Mouse (Mus musculus): ENCODE data around the gene Htr5b. TPM values are rescaled to one million over a fixed set of nuclear protein-coding genes. Genes with fewer than 3 reads are reported as not detected.

The Htr5b gene
- not detected for total RNA-seq (2022)

DNA sequence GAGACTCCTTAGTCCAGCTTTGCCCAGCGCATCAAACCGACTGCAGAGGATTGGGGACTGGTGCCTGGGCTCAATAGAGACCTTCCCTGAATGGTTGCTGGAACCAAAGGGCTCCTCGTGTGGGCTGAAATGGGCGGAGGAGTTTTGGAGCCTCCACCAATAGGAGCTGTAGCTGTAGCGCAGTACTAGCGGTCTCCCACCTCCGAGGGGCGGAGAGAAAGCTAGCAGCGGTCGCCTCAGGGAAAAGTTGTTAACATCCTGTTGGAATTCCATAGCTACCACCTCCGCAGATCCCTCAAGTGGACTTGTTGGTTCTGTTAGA, at the start of gene Htr5b:
Gene Htr5b (minus strand): TSS at position 67 of the 322 bp plus-strand sequence.
- no peak for DNase-seq (ENCODE audit: low spot score in 2 of 2)

DNA sequence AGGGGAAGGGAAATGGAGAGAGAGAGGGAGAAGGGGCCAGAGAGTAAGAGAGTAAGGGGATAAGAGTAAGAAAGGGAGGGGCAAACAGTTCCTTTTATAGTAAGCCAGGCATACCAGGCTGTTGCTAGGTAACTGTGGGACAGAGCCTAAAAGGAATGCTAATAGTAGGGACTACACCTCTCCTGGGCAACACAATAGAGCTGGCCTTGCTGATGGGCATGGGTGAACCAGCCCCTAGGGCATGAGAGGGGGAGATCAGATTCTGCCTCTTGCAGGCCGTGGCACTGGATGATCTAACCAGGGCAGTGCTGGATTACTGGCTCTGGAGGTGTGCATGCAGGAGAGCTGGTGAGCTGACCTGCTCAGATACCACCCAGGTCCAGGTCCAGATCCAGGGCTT, 49.2 kb upstream of the Htr5b start:
- DNase-seq (ENCODE audit: low spot score in 2 of 2): no peak

GRCm38 (mm10) chr1:121570522-121570921, 42.3 kb upstream of the Htr5b start:
- no peak for DNase-seq (ENCODE audit: low spot score in 2 of 2)

GRCm38 (mm10) chr1:121567521-121568489, 39.5 kb upstream of the Htr5b start, which contains the start of gene Ddx18:
Ddx18 (minus strand) TSS chr1:121567989.
- peak; percentile 84 to 87 for DNase-seq (ENCODE audit: low spot score in 2 of 2)

GRCm38 (mm10) chr1:121557861-121558260, 29.6 kb upstream of the Htr5b start:
- DNase-seq (ENCODE audit: low spot score in 2 of 2): no peak

GRCm38 (mm10) chr1:121551457-121551835, 23.2 kb upstream of the Htr5b start:
- DNase-seq (ENCODE audit: low spot score in 2 of 2): no peak

DNA sequence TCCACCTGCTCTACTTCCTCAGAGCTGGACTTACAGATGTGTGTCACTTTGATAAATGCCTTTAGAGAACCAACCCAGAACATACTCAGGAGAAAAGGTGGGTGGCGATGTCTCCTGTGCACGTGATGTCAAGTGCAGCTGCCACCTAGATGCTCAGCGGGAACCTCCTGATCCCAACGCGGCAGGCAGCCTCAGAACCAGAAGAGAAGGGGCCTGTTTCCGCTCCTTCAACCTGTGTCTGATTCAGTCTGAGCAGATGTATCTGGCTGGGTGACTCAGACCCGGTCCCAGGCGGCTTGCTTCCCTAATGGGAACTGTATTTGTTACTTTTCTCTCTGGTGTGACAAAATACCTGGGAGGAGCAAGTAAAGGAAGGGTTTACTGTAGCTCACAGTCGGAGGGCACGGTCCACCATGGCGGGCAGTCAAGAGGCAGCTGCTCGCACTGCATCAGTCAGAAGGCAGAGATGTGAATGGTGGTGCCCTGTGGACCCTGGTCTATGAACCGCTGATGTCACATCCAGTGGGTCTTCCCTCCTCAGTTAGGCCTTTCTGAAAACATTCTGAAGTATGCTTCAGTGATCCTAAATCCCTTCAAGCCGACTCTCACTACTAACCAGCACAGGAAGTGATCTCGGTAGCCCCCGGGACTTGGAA, 22.7 kb upstream of the Htr5b start:
- DNase-seq (ENCODE audit: low spot score in 2 of 2): no peak

GRCm38 (mm10) chr1:121549456-121549855, 21.2 kb upstream of the Htr5b start:
- DNase-seq (ENCODE audit: low spot score in 2 of 2): no peak

GRCm38 (mm10) chr1:121548667-121549066, 20.4 kb upstream of the Htr5b start:
- no peak for DNase-seq (ENCODE audit: low spot score in 2 of 2)

- no peak for DNase-seq (ENCODE audit: low spot score in 2 of 2)
Observed at GRCm38 (mm10) chr1:121546844-121547243, 18.6 kb upstream of the Htr5b start.

- DNase-seq (ENCODE audit: low spot score in 2 of 2): no peak
Observed at GRCm38 (mm10) chr1:121540361-121540760, 12.1 kb upstream of the Htr5b start.

- DNase-seq (ENCODE audit: low spot score in 2 of 2): no peak
Observed at GRCm38 (mm10) chr1:121531439-121531838, 3.2 kb upstream of the Htr5b start.

- DNase-seq (ENCODE audit: low spot score in 2 of 2): no peak
Observed at GRCm38 (mm10) chr1:121529286-121529685, 1.0 kb upstream of the Htr5b start.

DNA sequence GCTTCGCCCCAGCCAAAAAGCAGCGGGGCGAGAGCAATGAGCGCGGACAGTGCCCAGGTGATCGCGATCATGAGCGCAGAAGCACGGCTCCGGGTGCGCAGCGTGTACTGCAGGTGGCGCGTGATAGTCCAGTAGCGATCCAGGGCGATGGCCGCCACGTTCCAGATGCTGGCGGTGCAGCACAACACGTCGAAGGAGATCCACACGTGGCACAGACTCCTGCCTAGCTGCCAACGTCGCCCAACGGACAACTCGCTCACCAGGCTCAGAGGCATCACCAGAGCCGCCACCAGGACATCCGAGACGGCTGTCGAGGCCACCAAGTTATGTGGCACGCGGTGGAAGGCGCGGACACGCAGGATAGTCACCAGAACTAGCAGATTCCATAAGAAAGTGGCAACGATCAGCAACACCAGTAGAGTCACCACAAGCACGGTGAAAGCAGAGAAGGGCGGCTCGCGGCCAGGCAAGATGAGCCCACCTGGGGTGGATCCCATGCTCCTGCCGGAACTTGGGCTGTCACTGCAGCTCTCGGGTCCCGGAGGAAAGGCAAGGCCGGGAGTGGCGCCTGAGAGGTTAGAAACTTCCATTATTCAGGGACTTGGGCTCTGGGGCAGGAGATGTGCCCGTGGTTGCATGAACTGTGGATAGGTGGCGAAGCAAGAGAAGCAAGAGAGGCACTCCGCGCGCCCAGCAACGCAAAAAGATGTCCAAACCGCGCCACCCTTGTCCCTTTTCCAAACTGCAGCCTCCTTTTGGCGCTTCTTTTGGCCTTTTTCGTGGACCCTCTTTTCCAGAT, 466 bp downstream of the Htr5b start:
- no peak for DNase-seq (ENCODE audit: low spot score in 2 of 2)

- no peak for DNase-seq (ENCODE audit: low spot score in 2 of 2)
Observed at GRCm38 (mm10) chr1:121527061-121527460, 1.2 kb downstream of the Htr5b start.

GRCm38 (mm10) chr1:121518609-121519008, 9.7 kb downstream of the Htr5b start:
- DNase-seq (ENCODE audit: low spot score in 2 of 2): no peak

DNA sequence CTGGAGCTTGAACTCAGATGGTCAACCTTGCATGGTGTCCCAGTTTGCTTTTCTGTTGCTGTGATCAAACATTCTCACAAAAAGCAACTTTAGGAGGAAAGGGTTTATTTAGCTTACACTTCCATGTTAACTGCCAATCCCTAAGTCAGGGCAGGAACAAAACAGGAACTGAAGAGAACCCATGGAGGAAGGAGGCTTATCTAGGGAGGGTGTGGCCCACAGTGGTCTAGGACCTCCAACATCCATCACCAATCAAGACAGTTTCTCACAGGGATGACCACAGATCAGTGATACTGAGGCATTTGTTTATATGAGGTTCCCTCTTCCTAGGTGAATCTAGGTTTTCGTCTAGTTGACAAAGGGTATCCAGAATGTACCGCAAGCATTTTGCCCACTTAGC, 16.3 kb downstream of the Htr5b start:
- no peak for DNase-seq (ENCODE audit: low spot score in 2 of 2)

DNA sequence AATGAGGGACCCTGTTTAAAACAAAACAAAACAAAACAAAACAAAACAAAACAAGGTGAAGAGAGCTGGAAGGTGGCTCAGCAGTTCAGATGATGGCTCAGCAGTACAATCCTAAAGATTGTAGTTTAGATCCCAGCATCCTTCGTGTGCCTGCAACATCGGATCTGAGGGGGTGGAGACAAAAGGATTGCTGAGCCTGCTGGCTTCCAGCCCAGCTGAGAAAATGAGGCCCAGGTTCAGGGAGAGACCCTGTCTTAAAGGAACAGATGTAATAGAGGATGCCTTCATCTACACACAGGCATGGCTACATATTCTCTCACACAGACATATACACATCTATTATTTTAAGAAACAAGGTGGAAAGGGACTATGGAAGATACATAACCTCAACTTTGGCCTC, 17.1 kb downstream of the Htr5b start:
- DNase-seq (ENCODE audit: low spot score in 2 of 2): no peak

DNA sequence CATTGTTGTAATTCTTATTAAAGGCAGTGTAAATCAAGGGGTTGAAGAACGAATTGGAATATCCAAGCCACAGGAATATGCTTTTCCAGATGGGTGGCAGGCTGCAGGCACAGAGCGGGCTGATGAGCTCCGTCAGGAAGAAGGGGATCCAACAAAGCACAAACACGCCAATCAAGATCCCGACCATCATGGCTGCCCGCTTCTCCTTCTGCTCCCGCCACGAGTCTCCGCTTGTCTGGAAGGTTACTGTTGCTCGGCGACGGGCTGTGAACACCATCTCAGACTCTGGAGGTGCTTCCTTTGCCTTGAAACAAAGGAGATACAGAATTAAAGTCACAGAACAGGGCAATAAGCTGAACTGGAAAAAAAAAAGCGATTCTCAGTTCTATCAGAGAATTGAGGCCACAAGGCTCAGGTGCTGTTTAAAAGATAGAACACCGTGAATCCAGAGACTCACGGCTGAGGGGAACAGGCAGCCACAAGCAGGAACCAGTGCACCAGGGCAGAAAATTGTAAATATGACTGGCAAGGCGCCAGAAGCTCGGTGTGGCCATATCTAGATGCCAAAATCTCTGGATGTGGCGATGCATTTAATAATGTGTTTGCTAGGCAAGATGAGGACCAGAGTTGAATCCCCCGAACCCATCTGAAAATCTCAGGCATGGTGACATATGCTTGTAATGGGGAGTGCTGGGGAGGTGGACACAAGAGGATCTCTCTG, 17.7 kb downstream of the Htr5b start:
- no peak for DNase-seq (ENCODE audit: low spot score in 2 of 2)

GRCm38 (mm10) chr1:121508729-121509128, 19.5 kb downstream of the Htr5b start:
- DNase-seq (ENCODE audit: low spot score in 2 of 2): no peak

GRCm38 (mm10) chr1:121497093-121497492, 31.2 kb downstream of the Htr5b start:
- DNase-seq (ENCODE audit: low spot score in 2 of 2): no peak

Measured in gastrocnemius, adult 8-10 months (tissue).